Mouse (Mus musculus) embryonic fibroblast, embryonic 13.5 days (primary cell): ENCODE data around the gene Chit1.

ENCODE experiments used
- CTCF ChIP-seq: IDR thresholded peaks from 2 replicates; pipeline ENCODE4 v1.5.1; 2011; ENCODE audit warnings: mild to moderate bottlenecking, control low read depth, low read length, moderate library complexity, borderline replicate concordance; ENCODE audit not compliant: insufficient read depth
- POLR2A ChIP-seq: IDR thresholded peaks from 2 replicates; pipeline ENCODE4 v1.6.1; 2011; ENCODE audit warnings: low read depth, mild to moderate bottlenecking, control low read depth, low read length, moderate library complexity

DNA sequence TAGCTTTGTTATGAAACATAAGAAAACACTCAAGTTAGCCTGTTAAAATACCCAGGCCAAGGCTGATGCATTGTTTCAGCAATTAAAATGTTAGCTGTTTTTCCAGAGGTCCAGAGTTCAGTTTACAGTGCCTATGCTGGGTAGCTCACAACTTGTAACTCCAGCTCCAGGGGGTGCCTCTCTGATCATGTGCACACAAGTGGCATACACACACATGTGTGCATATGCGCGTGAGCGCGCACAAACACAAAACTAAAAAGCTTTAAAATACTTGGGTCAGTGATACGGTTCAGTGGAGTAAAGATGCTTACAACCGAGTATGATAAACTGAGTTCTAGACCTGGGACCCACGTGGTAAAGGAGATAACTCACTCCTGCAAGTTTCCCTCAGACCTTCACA is 22.0 kb upstream of the Chit1 start:
- TF ChIP-seq CTCF (no peak), POLR2A (no peak)
